Mouse (Mus musculus) heart, adult 10 weeks (tissue): ENCODE data around the gene A330070K13Rik. TPM values are rescaled to one million over a fixed set of nuclear protein-coding genes. Genes with fewer than 3 reads are reported as not detected.

Experiments used
- polyA plus RNA-seq: library from polyadenylated mRNA; stranded (reverse); fragments of 350-450 nt; fragmentation: Illumina TruSeq; extraction: RNeasy Lipid Tissue Mini Kit (QIAGEN cat#74804); gene quantifications from one replicate; pipeline ENCODE4 v1.2.3, GENCODE M21; 2014; ENCODE audit warnings: low read depth, low replicate concordance

A330070K13Rik gene
- polyA plus RNA-seq: not detected

DNA sequence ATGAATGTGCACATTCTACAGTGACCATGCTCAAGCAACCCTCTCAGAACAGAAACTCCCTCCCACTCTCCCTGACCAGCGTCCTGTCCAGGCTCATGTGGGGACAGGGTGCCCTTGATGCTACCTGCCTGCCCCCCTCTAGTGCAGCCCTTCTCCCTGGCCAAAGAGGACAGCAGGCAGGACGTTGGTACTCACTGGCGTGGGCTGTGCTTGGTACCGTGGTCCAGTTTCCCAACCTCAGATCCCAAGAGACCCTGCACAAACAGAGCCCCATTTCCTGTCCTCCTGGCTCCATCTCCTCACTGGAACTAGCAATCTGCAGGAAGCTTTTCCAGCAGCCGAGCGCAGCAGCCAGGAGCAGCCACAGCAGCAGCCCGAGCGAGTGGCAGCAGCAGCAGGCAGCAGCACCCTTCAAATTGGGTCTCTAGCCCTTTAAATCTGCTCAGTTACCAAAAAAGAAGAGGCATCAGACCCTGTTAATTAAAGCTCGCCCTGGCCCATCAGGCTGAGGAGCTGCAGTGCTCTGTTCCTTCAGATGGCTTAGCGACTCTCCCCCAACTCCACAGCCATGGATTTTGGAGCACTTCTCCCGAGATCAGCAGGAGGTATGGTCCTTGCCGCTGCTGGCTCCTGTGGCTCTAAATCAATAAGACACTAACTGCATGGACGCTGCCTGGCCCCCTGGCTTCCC lies at the start of gene A330070K13Rik:
Gene A330070K13Rik (minus strand): TSS at position 410 of the 691 bp plus-strand sequence.

DNA sequence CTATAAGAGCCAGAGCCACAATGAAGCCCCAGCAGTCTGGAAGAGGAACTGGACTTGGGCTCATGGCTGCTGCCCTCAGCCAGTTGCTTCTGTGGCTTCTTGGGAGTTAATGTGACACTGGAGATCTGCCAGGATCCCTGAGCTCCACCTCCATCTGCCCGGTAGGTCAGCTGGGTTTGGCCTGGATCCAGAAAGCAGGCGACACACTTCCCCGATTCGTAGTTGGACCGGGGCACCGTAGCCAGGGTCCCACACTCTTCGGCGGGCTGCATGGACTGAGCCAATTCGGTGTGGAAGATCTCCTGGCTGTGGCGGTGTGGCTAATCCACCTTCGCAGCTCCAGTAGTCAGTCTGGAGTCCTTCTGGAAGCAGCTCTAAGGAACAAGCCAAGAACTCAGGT lies 15.2 kb downstream of the A330070K13Rik start, which contains the start of gene Caln1:
Gene Caln1 (plus strand): TSS at position 219 of the 400 bp plus-strand sequence.

Other genes with a start within 250 kb of the A330070K13Rik start
- 1.3 TPM for gene Kctd7, start 239.8 kb downstream of the A330070K13Rik start, polyA plus RNA-seq
- gene Rabgef1, start 212.8 kb downstream of the A330070K13Rik start, polyA plus RNA-seq: 27.0 TPM
- gene Tmem248, start 167.6 kb downstream of the A330070K13Rik start, polyA plus RNA-seq: 22.0 TPM
- gene Sbds, start 129.1 kb downstream of the A330070K13Rik start, polyA plus RNA-seq: 74.2 TPM
- 7.8 TPM for gene Tyw1, start 129.0 kb downstream of the A330070K13Rik start, polyA plus RNA-seq
- not detected for gene Caln1, start 15.2 kb downstream of the A330070K13Rik start, polyA plus RNA-seq